Mouse (Mus musculus): Measurements from ENCODE around the gene Bcl2l13.

Gene Bcl2l13

GRCm38 (mm10) chr6:120932597-120932996, 96.6 kb downstream of the Bcl2l13 start:
- no peak for DNase-seq

- DNase-seq: no peak
Observed at GRCm38 (mm10) chr6:120933670-120934069, 97.7 kb downstream of the Bcl2l13 start.

- no peak for DNase-seq
Observed at GRCm38 (mm10) chr6:120934176-120934575, 98.2 kb downstream of the Bcl2l13 start.

DNA sequence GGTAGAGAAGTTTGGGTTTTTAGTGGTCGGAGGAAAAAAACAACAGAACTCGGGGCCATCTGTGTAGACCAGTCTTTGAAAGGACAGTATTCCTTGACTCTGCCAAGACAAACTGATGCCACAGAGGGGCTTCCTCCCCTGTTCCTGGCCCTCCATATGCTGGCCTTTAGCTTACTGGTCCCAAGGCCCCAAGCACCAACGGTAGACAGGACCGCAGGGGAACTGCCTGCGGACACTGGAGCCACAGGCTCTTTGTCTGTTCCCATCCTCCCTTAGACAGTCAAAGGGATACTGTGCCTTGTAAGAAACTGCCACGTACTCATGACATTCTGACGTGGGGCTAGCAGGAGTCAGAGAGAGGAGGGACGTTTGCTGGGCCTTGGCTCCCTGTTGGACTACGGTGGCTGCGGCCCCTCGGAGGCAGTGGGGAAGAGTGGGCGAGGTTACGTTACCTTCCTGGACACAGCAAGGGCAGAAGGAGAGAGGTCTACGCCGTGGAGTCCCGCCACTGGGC, 101.1 kb downstream of the Bcl2l13 start:
- no peak for DNase-seq

DNA sequence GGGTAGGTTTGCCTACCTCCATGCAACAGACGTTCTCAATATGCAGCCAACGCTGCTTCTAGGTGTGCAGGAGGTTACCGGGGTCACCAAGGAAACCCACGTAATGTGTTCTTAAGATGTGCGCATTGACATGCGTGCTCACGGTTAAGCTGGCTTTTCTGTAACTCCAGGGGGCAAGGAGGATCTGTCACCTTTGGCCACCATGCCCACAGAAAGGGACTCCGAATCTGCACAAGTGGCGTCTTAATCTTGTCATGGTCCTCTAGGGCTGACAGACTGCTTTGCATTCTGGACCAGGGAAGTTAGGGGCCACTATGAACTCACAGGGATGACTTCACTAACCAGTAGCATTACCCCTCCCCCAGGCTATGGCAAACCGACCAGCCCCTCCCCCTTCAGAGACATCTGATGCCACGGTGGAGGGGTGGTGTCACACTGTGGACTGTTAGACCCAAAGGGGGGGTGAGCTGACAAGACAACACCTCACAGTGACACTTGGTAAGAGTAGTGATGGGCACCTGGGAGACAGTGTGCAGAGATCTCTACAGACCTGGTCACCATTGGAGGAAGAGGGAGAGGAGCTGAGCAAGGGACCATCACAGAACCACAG, 102.1 kb downstream of the Bcl2l13 start:
- DNase-seq: no peak

- DNase-seq: no peak
Observed at GRCm38 (mm10) chr6:120938763-120939450, 102.9 kb downstream of the Bcl2l13 start.

- no peak for DNase-seq
Observed at GRCm38 (mm10) chr6:120939783-120940182, 103.8 kb downstream of the Bcl2l13 start.

DNA sequence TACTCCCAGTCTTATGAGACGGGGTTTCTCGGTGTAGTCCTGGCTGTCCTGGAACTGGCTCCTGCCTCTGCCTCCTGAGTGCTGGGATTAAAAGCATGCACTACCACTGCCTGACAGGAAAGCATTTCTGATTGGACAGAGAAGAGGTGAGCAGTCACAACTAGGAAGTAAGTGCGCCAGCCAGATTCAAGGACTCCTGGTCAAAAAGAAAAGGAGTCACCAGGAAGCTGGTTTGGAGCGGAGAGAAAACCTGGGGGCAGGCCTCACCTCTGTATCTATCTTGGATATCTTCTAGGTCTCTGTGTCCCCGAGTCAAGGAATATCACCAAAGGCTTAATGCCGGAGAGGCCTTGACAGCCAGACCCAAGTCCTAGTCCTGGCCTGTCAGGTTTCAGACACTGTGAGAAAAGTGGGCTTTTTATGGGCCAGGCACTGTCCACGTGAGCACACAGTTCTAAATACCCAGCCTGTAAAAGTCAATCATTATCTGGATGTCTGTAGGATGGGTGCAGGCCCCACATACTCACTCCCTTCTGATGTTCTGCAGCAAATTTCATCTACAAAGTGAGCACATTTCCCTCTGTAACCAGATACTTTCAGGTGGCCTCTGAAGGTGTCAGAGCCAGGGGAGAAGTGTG, 104.6 kb downstream of the Bcl2l13 start:
- DNase-seq: no peak

GRCm38 (mm10) chr6:120941084-120941481, 105.1 kb downstream of the Bcl2l13 start:
- DNase-seq: peak; percentile 51

DNA sequence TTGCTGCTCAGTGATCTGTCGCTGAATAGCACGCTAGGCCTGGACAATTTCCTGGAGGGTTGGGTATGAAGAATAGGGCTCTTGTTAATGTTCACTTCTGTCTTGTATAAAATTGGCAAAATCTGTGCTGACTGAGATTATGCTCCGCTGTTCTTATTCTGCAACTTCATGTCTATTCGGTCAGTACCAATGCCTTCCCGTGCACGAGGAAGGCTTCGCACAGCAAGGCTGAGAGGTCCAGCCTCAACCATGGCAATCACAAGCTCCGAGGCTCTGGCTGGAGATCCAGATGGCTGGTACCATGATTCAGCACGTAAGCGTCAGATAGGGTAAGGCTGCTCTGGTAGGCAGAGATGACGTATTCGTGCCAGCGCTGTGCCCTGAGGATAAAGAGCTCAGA, 105.6 kb downstream of the Bcl2l13 start:
- DNase-seq: peak; percentile 36

Measured in kidney, postnatal 14 days (tissue).